8 mouse cellular contexts compared by ENCODE assay signal in genomic region chr11:60416963-60417716, GRCm38 (mm10). TPM values are rescaled to one million over a fixed set of nuclear protein-coding genes. Genes with fewer than 3 reads are reported as not detected.
A peak's percentile ranks its signal among the peaks of the same experiment; 100 is the strongest.
DNase-seq lines count a peak whose midpoint lies in the region; ATAC-seq and TF ChIP-seq lines count a peak whose summit lies in the region.

Gid4 (plus strand) TSS chr11:60417145.

- intact Hi-C loops in gastrocnemius, adult 2 months (cut with DNase I): loop anchor here (5.0 kb wide), 1 partner anchor 310 kb away; the partner anchor contains the start of gene Rai1
- intact Hi-C loops in left cerebral cortex, adult 2 months (cut with DNase I): loop anchor here (2.0 to 5.0 kb wide), 2 partner anchors 120 to 310 kb away; partner anchors contain the start of genes Alkbh5 and Rai1

- under 1% methylated on average over 45 of the region's 81 CpGs for WGBS in hindbrain, postnatal 0 days

- H3K4me2 ChIP-seq in hindbrain, postnatal 0 days (ENCODE audit: low read depth, low read length): peak within 1 kb of the TSS; percentile 93

- DNase-seq in ZHBTc4 (ENCODE audit: low read depth, low spot score): peak; percentile 100
- DNase-seq in gastrocnemius, adult 2 months: peak; percentile 99
- DNase-seq in hindbrain, postnatal 0 days (ENCODE audit: low spot score): peak; percentile 100
- DNase-seq in left cerebral cortex, adult 2 months (ENCODE audit: extremely low spot score in 1 of 2, low spot score in 2 of 2): peak; percentile 99
- DNase-seq in right cerebral cortex, adult 2 months (ENCODE audit: low spot score in 2 of 2): peak; percentile 99
- peak; percentile 99 for DNase-seq in urinary bladder, postnatal 14 days (ENCODE audit: low spot score)

- peak within 1 kb of the TSS; percentile 92 for H3K9ac ChIP-seq in hindbrain, postnatal 0 days (replicated peaks; ENCODE audit: low read length)

- H3K36me3 ChIP-seq in hindbrain, postnatal 0 days (ENCODE audit: insufficient read depth, low read length): no peaks in the 10 kb centered on the region

- H3K4me3 ChIP-seq in gastrocnemius, adult 2 months: peak within 1 kb of the TSS; percentile 91
- H3K4me3 ChIP-seq in hindbrain, postnatal 0 days (ENCODE audit: low read length): peak within 1 kb of the TSS; percentile 91
- peak within 1 kb of the TSS; percentile 96 for H3K4me3 ChIP-seq in left cerebral cortex, adult 2 months

- ATAC-seq in common myeloid progenitor, adult 5-6 weeks (replicated peaks; ENCODE audit: low read depth, poor library complexity, severe bottlenecking): peak; percentile 93
- peak; percentile 98 for ATAC-seq in hindbrain, postnatal 0 days
- peak; percentile 94 for ATAC-seq in megakaryocyte, adult 5-6 weeks (ENCODE audit: poor library complexity, severe bottlenecking)

- no peak for TF ChIP-seq CTCF in gastrocnemius, adult 2 months (IDR thresholded peaks at IDR 0.05)
- TF ChIP-seq CTCF in hindbrain, postnatal 0 days (IDR thresholded peaks at IDR 0.05; ENCODE audit: low read depth): no peak
- TF ChIP-seq CTCF in left cerebral cortex, adult 2 months (IDR thresholded peaks at IDR 0.05): no peak

- no peaks in the 10 kb centered on the region for H3K9me3 ChIP-seq in hindbrain, postnatal 0 days (ENCODE audit: low read length)

- peaks cover 17% of the 10 kb centered on the region for H3K4me1 ChIP-seq in hindbrain, postnatal 0 days (ENCODE audit: insufficient read depth, low read length)

- no peaks in the 10 kb centered on the region for H3K27me3 ChIP-seq in hindbrain, postnatal 0 days (ENCODE audit: insufficient read depth, low read length)

- H3K27ac ChIP-seq in gastrocnemius, adult 2 months: peak within 1 kb of the TSS; percentile 94
- H3K27ac ChIP-seq in hindbrain, postnatal 0 days: peak within 1 kb of the TSS; percentile 89
- H3K27ac ChIP-seq in left cerebral cortex, adult 2 months: peak within 1 kb of the TSS; percentile 86

RNA-seq across cellular contexts. Expression of gene Gid4, which starts in this region (rescaled TPM):
- total RNA-seq in common myeloid progenitor, adult 5-6 weeks (2017): 36.5 and 41.0 TPM in 2 replicates
- 10 to 100 TPM; 64.5 to 66.7 TPM for total RNA-seq in gastrocnemius, adult 2 months (2021)
- 29.8 and 31.1 TPM in 2 replicates for total RNA-seq in hindbrain, postnatal 0 days (2014; rRNA removed)
- polyA plus RNA-seq in hindbrain, postnatal 0 days (2015; fragmentation: Nextera tagmentation; extraction: Ambion mirVana): 19.7 and 20.4 TPM in 2 replicates
- 10 to 100 TPM; 52.6 to 52.7 TPM for total RNA-seq in left cerebral cortex, adult 2 months (2021)
- 9.0 and 11.7 TPM in 2 replicates for total RNA-seq in megakaryocyte, adult 5-6 weeks (2015)
- 9.9 and 12.3 TPM in 2 replicates for total RNA-seq in megakaryocyte, adult 5-6 weeks (2017)

Comparison
In these comparisons a context has a peak if more than half of its experiments do, and no peak if none do; other contexts are left out.
1. Peak in every context shown above with its lines: DNase-seq, ATAC-seq, H3K4me3 ChIP-seq and H3K27ac ChIP-seq.